Comparison of ENCODE assay signal across 9 mouse cellular contexts in the genomic region with DNA sequence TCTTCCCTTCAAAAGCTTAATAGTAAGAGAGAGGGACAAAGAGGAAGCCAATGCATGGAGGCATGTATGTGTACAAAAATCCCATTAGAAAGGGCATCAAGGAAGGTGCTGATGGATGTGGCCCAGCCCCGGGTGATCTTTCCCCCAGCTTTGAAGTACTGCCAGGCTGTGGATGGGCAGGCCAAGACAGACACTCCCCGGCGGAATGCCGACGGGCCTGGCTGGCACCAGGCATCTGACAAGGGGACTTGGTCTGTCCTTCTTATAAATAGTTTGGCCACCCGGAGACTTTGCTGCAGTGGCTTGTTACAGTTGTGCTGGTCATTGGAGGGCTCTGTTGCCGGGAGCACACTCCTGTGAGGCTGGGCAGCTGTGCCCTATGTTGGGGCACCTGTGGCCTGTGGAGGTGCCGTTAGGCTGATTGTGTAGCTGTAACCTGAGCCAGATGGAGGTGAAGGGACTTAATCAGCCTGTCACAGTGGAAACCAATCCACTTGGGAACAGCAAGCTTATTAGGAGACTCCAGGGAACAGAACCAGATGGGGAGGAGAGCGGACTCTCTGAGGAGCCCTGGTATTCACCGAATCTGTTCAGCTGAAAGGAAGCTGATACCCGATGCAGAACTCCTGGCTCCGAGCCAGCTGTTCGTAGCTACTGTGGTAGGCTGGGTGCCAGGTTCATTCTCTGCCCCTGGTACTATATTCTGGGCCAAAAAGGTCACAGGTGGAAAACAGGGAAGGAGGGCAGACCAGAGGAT. TPM values are rescaled to one million over a fixed set of nuclear protein-coding genes. Genes with fewer than 3 reads are reported as not detected.
DNase-seq lines count a peak whose midpoint lies in the region; ATAC-seq lines count a peak whose summit lies in the region.
"Had no signal": no experiment of that assay in that cellular context is flagged by ENCODE, and none has a peak within 500 bp of the region (broad histone marks: within the 10 kb centered on the region; RNA-seq: fewer than 3 reads in every experiment).

No protein-coding gene starts in this region.

- H3K27me3 ChIP-seq in kidney, embryonic 14.5 days (ENCODE audit: control insufficient read depth, insufficient read depth, low read length): no peaks in the 10 kb centered on the region
- no peaks in the 10 kb centered on the region for H3K27me3 ChIP-seq in embryonic facial prominence, embryonic 14.5 days (replicated peaks; ENCODE audit: control insufficient read depth, insufficient read depth, low read length)
- no peaks in the 10 kb centered on the region for H3K27me3 ChIP-seq in heart, embryonic 14.5 days (ENCODE audit: control insufficient read depth, insufficient read depth, low read length)

- H3K4me1 ChIP-seq in kidney, embryonic 14.5 days (ENCODE audit: control insufficient read depth, insufficient read depth, low read length): 0 out of 2 replicates have a peak, but pooled peaks cover 5% of the 10 kb centered on the region
- H3K4me1 ChIP-seq in embryonic facial prominence, embryonic 14.5 days (ENCODE audit: control insufficient read depth, insufficient read depth, low read length): peaks cover 8% of the 10 kb centered on the region
- peaks cover 16 to 23% of the 10 kb centered on the region in 2 experiments for H3K4me1 ChIP-seq in heart, embryonic 14.5 days (ENCODE audit: control insufficient read depth in 2 of 2, insufficient read depth in 2 of 2, low read length in 2 of 2)

- H3K9ac ChIP-seq in kidney, embryonic 14.5 days (ENCODE audit: low read depth, low read length): no peak overlapping the region
- H3K9ac ChIP-seq in embryonic facial prominence, embryonic 14.5 days (ENCODE audit: low read depth, low read length): peak overlapping the region; percentile 42; the same call in 1 of the 2 replicates
- H3K9ac ChIP-seq in heart, embryonic 14.5 days (ENCODE audit: low read length): peak overlapping the region; percentile 2; the same call in 1 of the 2 replicates

- no peak overlapping the region for H3K27ac ChIP-seq in kidney, embryonic 14.5 days (ENCODE audit: low read depth, low read length)
- H3K27ac ChIP-seq in embryonic facial prominence, embryonic 14.5 days (replicated peaks; ENCODE audit: low read depth, low read length): no peak overlapping the region
- peak overlapping the region; percentile 41 to 68 for H3K27ac ChIP-seq in heart, embryonic 14.5 days (replicated peaks in 1 of 2; ENCODE audit: control insufficient read depth in 1 of 2, insufficient read depth in 1 of 2, low read depth in 2 of 2, low read length in 2 of 2)

- peak; percentile 54 for ATAC-seq in kidney, embryonic 14.5 days (ENCODE audit: low FRiP score, low TSS enrichment)
- peak; percentile 90 for ATAC-seq in embryonic facial prominence, embryonic 14.5 days (ENCODE audit: low read depth)
- peak; percentile 58 for ATAC-seq in heart, embryonic 14.5 days (ENCODE audit: insufficient number of reproducible peaks, insufficient read depth, low FRiP score, low read depth)

- no peaks in the 10 kb centered on the region for H3K9me3 ChIP-seq in kidney, embryonic 14.5 days (ENCODE audit: control insufficient read depth, low read length)
- H3K9me3 ChIP-seq in embryonic facial prominence, embryonic 14.5 days (ENCODE audit: control insufficient read depth, low read length): no peaks in the 10 kb centered on the region
- no peaks in the 10 kb centered on the region for H3K9me3 ChIP-seq in heart, embryonic 14.5 days (ENCODE audit: control insufficient read depth, low read length)

- no peak overlapping the region for H3K4me3 ChIP-seq in kidney, embryonic 14.5 days (ENCODE audit: low read length)
- no peak overlapping the region for H3K4me3 ChIP-seq in embryonic facial prominence, embryonic 14.5 days (ENCODE audit: low read depth, low read length)
- H3K4me3 ChIP-seq in heart, embryonic 14.5 days (ENCODE audit: control insufficient read depth in 1 of 2, insufficient read depth in 1 of 2, low read depth in 1 of 2, low read length in 2 of 2): no peak overlapping the region

- 51% methylated on average over 13 of the region's 13 CpGs for WGBS in kidney, embryonic 14.5 days
- WGBS in embryonic facial prominence, embryonic 14.5 days: 37% methylated on average over 12 of the region's 13 CpGs
- WGBS in heart, embryonic 14.5 days: 29% methylated on average over 13 of the region's 13 CpGs

- intact Hi-C loops in left cerebral cortex, postnatal 25 days (cut with DNase I): no loop called here

- DNase-seq in kidney, adult 9 months: no peak
- peak; percentile 85 for DNase-seq in embryonic facial prominence, embryonic 14.5 days (ENCODE audit: low spot score)
- DNase-seq in lung, postnatal 10 days: peak; percentile 41
- DNase-seq in liver: no peak
- DNase-seq in left cerebral cortex, postnatal 25 days (ENCODE audit: low spot score in 2 of 2): no peak
- no peak for DNase-seq in urinary bladder, adult 2 months (ENCODE audit: low spot score)

- H3K4me2 ChIP-seq in kidney, embryonic 14.5 days (replicated peaks; ENCODE audit: low read depth, low read length): no peak overlapping the region
- no peak overlapping the region for H3K4me2 ChIP-seq in embryonic facial prominence, embryonic 14.5 days (ENCODE audit: low read depth, low read length)
- peak overlapping the region; percentile 28 for H3K4me2 ChIP-seq in heart, embryonic 14.5 days (ENCODE audit: low read length)

- H3K36me3 ChIP-seq in kidney, embryonic 14.5 days (ENCODE audit: control insufficient read depth, insufficient read depth, low read length): no peaks in the 10 kb centered on the region
- no peaks in the 10 kb centered on the region for H3K36me3 ChIP-seq in embryonic facial prominence, embryonic 14.5 days (ENCODE audit: control insufficient read depth, insufficient read depth, low read length)
- no peaks in the 10 kb centered on the region for H3K36me3 ChIP-seq in heart, embryonic 14.5 days (ENCODE audit: control insufficient read depth, insufficient read depth, low read length)

RNA-seq across cellular contexts. Expression of a gene that starts 15.9 kb away (rescaled TPM):
- 31.3 and 56.5 TPM in 2 replicates for polyA plus RNA-seq in kidney, embryonic 14.5 days (2014; fragmentation: Nextera tagmentation; extraction: Ambion mirVana)
- polyA plus RNA-seq in embryonic facial prominence, embryonic 14.5 days (2014; fragmentation: Nextera tagmentation; extraction: Ambion mirVana): 62.3 and 62.8 TPM in 2 replicates
- polyA plus RNA-seq in heart, embryonic 14.5 days (2014; fragmentation: Nextera tagmentation; extraction: Ambion mirVana): 69.5 and 77.2 TPM in 2 replicates
- total RNA-seq in left cerebral cortex, postnatal 25 days (2021): 10 to 100 TPM; 66.0 to 69.3 TPM
- polyA plus RNA-seq in urinary bladder, adult 2 months (2012; rRNA removed): 182 and 223 TPM in 2 replicates
- total RNA-seq: common myeloid progenitor, adult 5-6 weeks had no signal

RNA-seq across cellular contexts. Expression of a gene that starts 52.5 kb away (rescaled TPM):
- polyA plus RNA-seq in kidney, embryonic 14.5 days (2014; fragmentation: Nextera tagmentation; extraction: Ambion mirVana): 4.7 and 5.8 TPM in 2 replicates
- polyA plus RNA-seq in embryonic facial prominence, embryonic 14.5 days (2014; fragmentation: Nextera tagmentation; extraction: Ambion mirVana): 5.8 and 8.5 TPM in 2 replicates
- polyA plus RNA-seq in heart, embryonic 14.5 days (2014; fragmentation: Nextera tagmentation; extraction: Ambion mirVana): 4.2 and 4.6 TPM in 2 replicates
- 100 to 1,000 TPM; 295 to 302 TPM for total RNA-seq in left cerebral cortex, postnatal 25 days (2021)
- 7.4 and 8.3 TPM in 2 replicates for polyA plus RNA-seq in urinary bladder, adult 2 months (2012; rRNA removed)
- total RNA-seq: common myeloid progenitor, adult 5-6 weeks had no signal

Comparison
In these comparisons a context has a peak if more than half of its experiments do, and no peak if none do; other contexts are left out.
1. H3K27ac ChIP-seq: peak in heart, embryonic 14.5 days (2 of 2); none in kidney, embryonic 14.5 days (single experiment) and embryonic facial prominence, embryonic 14.5 days (single experiment).
2. DNase-seq: peak in embryonic facial prominence, embryonic 14.5 days (single experiment) and lung, postnatal 10 days (single experiment); none in kidney, adult 9 months (single experiment), liver (single experiment), left cerebral cortex, postnatal 25 days (0 of 2) and urinary bladder, adult 2 months (single experiment).
3. Peak in every context shown above with its lines, with median percentiles within 50 percentile points of each other: ATAC-seq.